Mouse (Mus musculus): ENCODE data around the gene Rimbp3.
"Not testable (repeated sequence)": the region's sequence is repeated elsewhere in the genome, so short reads cannot be mapped to it uniquely, and the experiment has no call there.

Rimbp3 gene

GRCm38 (mm10) chr16:17208389-17209361 lies at the start of gene Rimbp3:
TSS of gene Rimbp3 (plus strand) at chr16:17208603.
- DNase-seq (ENCODE audit: inconsistent age in 2 of 2, low spot score in 1 of 2), result peak; percentile 85 to 95

DNA sequence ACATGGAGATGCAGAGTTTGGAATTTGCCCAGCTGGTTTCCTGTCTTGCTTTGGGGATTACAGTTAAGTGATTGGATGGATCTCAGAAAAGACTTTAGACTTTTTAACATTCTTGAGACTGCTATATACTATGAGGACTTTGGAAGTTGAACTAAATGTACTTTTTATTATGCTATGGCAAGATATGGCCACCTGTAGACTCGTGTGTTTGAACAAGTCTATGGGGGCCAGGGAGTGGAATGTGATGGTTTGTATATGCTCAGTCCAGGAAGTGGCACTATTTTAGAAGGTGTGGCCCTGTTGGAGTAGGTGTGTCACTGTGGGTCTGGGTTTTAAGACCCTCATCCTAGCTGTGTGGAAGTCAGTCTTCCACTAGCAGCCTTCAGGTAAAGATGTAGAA lies 42.9 kb upstream of the Rimbp3 start:
- DNase-seq (ENCODE audit: inconsistent age in 2 of 2, low spot score in 1 of 2), result not testable (repeated sequence)

DNA sequence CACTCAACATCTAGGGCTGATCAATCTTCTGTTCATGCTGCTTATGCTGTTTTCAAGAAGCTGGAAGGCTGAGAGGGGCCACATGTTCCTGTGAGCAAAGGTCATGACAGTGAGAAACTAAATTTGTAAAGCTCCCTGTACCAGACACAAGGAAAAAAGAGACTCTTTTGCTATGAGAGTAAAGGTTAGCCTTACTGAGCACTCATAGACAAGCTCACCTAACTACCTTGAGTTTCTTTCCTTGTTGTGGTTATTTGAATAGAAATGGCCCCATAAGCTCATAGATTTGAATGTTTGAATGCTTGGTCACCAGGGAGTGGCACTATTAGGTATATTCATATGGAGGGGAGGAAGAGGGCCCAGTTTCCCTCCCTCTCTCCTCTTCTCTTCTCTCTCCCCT lies 41.2 kb upstream of the Rimbp3 start:
- no peak for DNase-seq (ENCODE audit: inconsistent age in 2 of 2, low spot score in 1 of 2)

GRCm38 (mm10) chr16:17168049-17168448 lies 40.4 kb upstream of the Rimbp3 start:
- DNase-seq (ENCODE audit: inconsistent age in 2 of 2, low spot score in 1 of 2), result no peak

- peak; percentile 54 to 80 for DNase-seq (ENCODE audit: inconsistent age in 2 of 2, low spot score in 1 of 2)
Measured at GRCm38 (mm10) chr16:17175765-17176164, 32.6 kb upstream of the Rimbp3 start.

- no peak for DNase-seq (ENCODE audit: inconsistent age in 2 of 2, low spot score in 1 of 2)
Measured at GRCm38 (mm10) chr16:17177623-17178170, 30.7 kb upstream of the Rimbp3 start.

DNA sequence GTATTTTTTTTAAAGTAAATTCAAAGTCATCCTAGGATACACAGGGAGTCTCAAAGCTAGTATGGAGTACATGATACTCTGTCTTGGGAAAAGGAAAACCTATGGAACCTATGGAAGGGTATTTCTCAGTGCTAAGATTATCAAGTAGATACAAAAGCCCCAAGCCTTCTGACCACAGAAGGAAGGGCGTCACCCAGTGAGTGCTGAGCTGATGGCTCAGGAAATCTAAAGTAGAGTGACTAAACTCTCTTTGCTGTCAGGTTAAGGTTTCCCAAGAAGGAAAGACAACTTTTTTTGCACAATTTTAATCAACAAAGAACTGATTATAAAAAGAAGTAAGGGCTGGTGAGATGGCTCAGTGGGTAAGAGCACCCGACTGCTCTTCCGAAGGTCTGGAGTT lies 28.7 kb upstream of the Rimbp3 start:
- DNase-seq (ENCODE audit: inconsistent age in 2 of 2, low spot score in 1 of 2), result no peak

- DNase-seq (ENCODE audit: inconsistent age in 2 of 2, low spot score in 1 of 2), result peak in 1 of 2 experiments; percentile 67
Measured at GRCm38 (mm10) chr16:17181382-17181781, 27.0 kb upstream of the Rimbp3 start.

GRCm38 (mm10) chr16:17182136-17182535 lies 26.3 kb upstream of the Rimbp3 start:
- no peak for DNase-seq (ENCODE audit: inconsistent age in 2 of 2, low spot score in 1 of 2)

- DNase-seq (ENCODE audit: inconsistent age in 2 of 2, low spot score in 1 of 2), result no peak
Measured at GRCm38 (mm10) chr16:17183003-17183402, 25.4 kb upstream of the Rimbp3 start.

- peak in 1 of 2 experiments; percentile 56 for DNase-seq (ENCODE audit: inconsistent age in 2 of 2, low spot score in 1 of 2)
Measured at GRCm38 (mm10) chr16:17185475-17185874, 22.9 kb upstream of the Rimbp3 start.

DNA sequence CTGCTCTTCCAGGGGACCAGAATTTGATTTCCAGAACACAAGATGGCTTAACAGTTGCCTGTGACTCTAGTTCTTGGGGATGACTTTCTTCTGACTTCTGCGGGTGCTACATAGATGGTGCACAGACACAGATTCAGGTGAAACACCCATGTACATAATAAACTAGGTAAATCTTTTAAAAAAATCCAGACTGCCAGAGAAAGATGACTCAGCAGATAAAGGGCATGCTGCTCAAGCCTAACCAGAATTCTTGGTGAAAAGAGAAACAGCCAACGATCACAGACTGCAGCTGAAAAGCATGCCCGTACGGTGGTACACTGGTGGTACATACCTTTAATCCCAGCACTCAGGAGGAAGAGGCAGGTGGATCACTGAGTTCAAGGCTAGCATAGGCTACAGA lies 14.6 kb upstream of the Rimbp3 start:
- no peak for DNase-seq (ENCODE audit: inconsistent age in 2 of 2, low spot score in 1 of 2)

DNA sequence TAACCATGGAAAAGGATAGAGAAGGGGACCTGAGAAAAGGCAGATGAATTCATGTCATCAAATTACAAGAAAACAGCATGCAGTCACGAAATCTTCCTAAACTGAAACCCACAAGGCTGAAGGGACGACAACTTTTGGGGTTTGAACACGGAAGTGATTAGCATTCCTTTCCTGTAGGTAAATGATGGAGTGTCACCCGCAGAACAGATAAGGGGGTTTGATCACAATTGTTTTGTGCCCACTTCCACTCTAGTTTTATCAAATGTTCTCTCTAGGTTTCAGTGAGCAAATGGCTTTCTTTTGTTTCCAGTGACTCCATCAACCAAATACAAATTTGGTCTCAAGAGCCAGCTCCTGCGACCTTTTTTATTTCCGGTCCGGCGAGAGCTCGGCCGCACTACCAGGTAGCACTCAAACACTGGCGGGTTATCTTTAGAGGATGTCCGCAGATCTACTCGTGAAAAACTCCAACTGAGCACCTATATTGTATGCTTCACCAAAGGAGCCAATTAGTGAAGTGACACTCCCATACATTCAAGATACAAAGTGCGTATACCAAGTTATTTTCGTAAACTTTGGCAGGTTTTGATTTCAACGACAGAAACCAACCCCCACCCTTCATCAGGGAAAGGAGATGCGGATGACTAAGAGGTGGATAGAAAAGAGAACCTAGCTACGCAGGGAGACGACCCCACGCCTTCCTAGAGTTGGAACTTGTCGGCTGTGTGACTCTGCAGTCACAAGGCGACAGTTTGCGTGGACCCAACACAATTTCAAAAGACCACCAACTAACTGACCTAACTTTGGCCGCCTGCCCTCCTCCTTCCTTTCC lies 8.1 kb upstream of the Rimbp3 start:
- DNase-seq (ENCODE audit: inconsistent age in 2 of 2, low spot score in 1 of 2), result no peak

DNA sequence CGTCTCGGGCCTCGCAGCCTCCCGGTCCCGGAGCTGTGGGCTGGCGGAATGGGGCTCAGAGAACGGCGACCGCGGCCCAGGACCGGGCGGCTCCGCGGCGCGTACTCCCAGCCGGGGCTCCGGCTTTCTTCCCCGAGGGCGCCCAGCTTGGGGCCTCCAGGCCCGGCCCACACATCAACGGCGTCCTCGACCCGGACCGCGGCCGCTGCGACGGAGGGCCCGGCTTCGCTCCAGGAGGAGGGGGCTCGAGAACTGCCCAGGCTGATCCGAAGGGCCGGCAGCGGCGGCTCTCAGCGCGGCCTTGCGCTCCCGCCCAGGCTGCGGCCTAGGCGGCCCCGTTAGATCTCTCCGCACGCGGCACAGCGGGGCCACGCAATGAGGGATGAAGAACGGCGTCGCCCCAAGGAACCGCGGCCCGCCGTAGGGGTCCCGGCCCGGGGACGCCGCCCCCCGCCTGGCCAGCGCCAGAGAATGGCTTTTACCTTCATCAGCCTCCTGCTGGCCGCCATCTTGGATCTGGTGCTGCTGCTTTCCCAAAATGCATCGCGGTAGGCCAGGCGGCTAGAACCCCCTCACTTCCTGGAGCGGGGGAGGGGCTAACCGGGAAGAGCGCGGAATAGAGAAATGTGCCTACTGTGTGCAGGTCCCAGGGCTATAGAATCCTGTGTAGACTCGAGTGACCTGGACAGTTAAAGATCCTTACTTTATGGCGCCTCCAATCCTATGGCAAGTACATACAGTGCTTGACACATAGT lies 7.3 kb upstream of the Rimbp3 start:
- peak; percentile 88 to 95 for DNase-seq (ENCODE audit: inconsistent age in 2 of 2, low spot score in 1 of 2)

- DNase-seq (ENCODE audit: inconsistent age in 2 of 2, low spot score in 1 of 2), result no peak
Measured at GRCm38 (mm10) chr16:17201977-17202376, 6.4 kb upstream of the Rimbp3 start.

DNA sequence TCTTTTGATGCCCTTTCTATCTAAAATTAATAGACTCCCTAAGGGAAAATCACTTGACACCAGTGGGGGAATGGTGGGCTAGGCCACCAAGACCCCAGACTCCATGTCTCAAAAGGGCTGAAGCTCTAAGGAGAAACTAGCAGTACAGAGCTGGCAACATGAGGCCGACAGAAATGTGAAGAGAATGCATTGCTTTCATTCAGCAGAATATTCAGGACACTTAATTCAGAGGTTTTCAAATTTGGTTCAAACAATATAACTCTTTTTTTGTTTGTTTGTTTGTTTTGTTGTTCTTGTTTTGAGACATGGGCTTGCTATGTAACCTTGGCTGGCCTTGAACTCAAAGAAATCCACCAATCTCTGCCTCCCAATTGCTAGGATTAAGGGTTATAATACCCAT lies 5.9 kb upstream of the Rimbp3 start, which contains the start of gene Ube2l3:
Ube2l3 (minus strand) TSS at position 101 of the 400 bp plus-strand sequence.
- no peak for DNase-seq (ENCODE audit: inconsistent age in 2 of 2, low spot score in 1 of 2)

DNA sequence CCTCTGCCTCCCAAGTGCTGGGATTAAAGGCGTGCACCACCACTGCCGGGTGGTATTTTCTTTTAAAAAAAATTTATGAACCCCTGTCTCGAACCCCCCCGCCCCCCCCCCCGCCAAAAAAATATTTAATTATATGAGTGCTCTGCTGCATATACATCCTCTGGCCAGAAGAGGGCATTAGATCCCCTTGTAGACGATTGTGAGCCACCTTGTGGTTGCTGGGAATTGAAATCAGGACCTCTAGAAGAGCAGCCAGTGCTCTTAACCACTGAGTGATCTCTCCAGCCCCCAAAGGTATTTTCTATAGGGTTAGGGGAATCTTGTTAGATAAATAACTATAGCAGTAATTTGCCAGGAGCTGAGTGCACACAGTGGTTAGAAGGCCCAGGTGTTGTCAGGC lies 3.4 kb upstream of the Rimbp3 start:
- DNase-seq (ENCODE audit: inconsistent age in 2 of 2, low spot score in 1 of 2), result peak; percentile 29 to 72

GRCm38 (mm10) chr16:17209404-17209960 lies 1.1 kb downstream of the Rimbp3 start:
- DNase-seq (ENCODE audit: inconsistent age in 2 of 2, low spot score in 1 of 2), result no peak

GRCm38 (mm10) chr16:17209981-17210838 lies 1.8 kb downstream of the Rimbp3 start:
- DNase-seq (ENCODE audit: inconsistent age in 2 of 2, low spot score in 1 of 2), result peak; percentile 89 to 96

All from adrenal gland, adult (tissue).